Mouse (Mus musculus) ES-Bruce4 (cell line): ENCODE data around the gene Hoxa5. TPM values are rescaled to one million over a fixed set of nuclear protein-coding genes. Genes with fewer than 3 reads are reported as not detected.
A peak's percentile ranks its signal among the peaks of the same experiment; 100 is the strongest.

Experiments
- H3K27ac ChIP-seq: 2 replicates; pipeline ENCODE4 v1.5.1; 2012; ENCODE audit warnings: low read length, inconsistent platforms; ENCODE audit not compliant: insufficient read depth
- H3K27me3 ChIP-seq: 2 replicates; pipeline ENCODE4 v1.6.1; 2012; ENCODE audit warnings: mild to moderate bottlenecking, low read length, inconsistent platforms; ENCODE audit not compliant: control insufficient read depth, poor library complexity, insufficient read depth, severe bottlenecking
- H3K36me3 ChIP-seq: 2 replicates; pipeline ENCODE4 v1.6.1; 2012; ENCODE audit warnings: inconsistent platforms, mild to moderate bottlenecking, low read length, moderate library complexity; ENCODE audit not compliant: control insufficient read depth, poor library complexity, insufficient read depth, severe bottlenecking
- H3K4me1 ChIP-seq: one replicate; pipeline ENCODE4 v1.8.1; 2011; ENCODE audit warnings: low read length; ENCODE audit not compliant: control insufficient read depth, insufficient read depth
- H3K4me3 ChIP-seq: 2 replicates; pipeline ENCODE4 v1.5.1; 2011; ENCODE audit warnings: low read depth, mild to moderate bottlenecking, low read length
- H3K9ac ChIP-seq: 2 replicates; pipeline ENCODE4 v1.6.1; 2012; ENCODE audit warnings: low read depth, mild to moderate bottlenecking, inconsistent platforms; ENCODE audit not compliant: poor library complexity, severe bottlenecking
- H3K9me3 ChIP-seq: replicated peaks from 2 replicates; pipeline ENCODE4 v1.6.1; 2012; ENCODE audit warnings: mild to moderate bottlenecking, low read length, inconsistent platforms; ENCODE audit not compliant: control insufficient read depth, poor library complexity, insufficient read depth, severe bottlenecking
- CTCF ChIP-seq: IDR thresholded peaks from one replicate; pipeline ENCODE4 v1.8.1; 2011; ENCODE audit warnings: low read depth, low read length
- EP300 ChIP-seq: IDR thresholded peaks from 2 replicates; pipeline ENCODE4 v1.6.1; 2011; ENCODE audit warnings: low read depth, low read length; ENCODE audit not compliant: insufficient read depth
- POLR2A ChIP-seq: IDR thresholded peaks from one replicate; pipeline ENCODE4 v1.8.1; 2011; ENCODE audit warnings: low read length; ENCODE audit not compliant: insufficient read depth
- polyA plus RNA-seq: library from polyadenylated mRNA; stranded (reverse); fragments of >200 nt; gene quantifications from 2 replicates; pipeline ENCODE4 v1.2.4, GENCODE M21; 2011; ENCODE audit warnings: low read depth; ENCODE audit not compliant: missing spikeins, insufficient read depth, insufficient read length

The Hoxa5 gene
- polyA plus RNA-seq, 1 experiment, result not detected

GRCm38 (mm10) chr6:52229558-52230416 lies 25.4 kb upstream of the Hoxa5 start:
- no peaks in the 10 kb centered on the region for H3K36me3 ChIP-seq
- no peak overlapping the region for H3K9ac ChIP-seq
- peaks cover 71% of the 10 kb centered on the region for H3K27me3 ChIP-seq
- no peak overlapping the region for H3K27ac ChIP-seq
- peak overlapping the region; percentile 25 for H3K4me3 ChIP-seq
- H3K9me3 ChIP-seq, result no peaks in the 10 kb centered on the region
- peak; percentile 14 for TF ChIP-seq CTCF
- no peak for TF ChIP-seq EP300
- no peaks in the 10 kb centered on the region for H3K4me1 ChIP-seq

- Histone ChIP-seq H3K27me3 (peaks cover 71% of the 10 kb centered on the region), H3K4me3 (no peak overlapping the region), H3K36me3 (no peaks in the 10 kb centered on the region), H3K9me3 (no peaks in the 10 kb centered on the region), H3K27ac (no peak overlapping the region), H3K4me1 (no peaks in the 10 kb centered on the region), H3K9ac (no peak overlapping the region)
- no peak for TF ChIP-seq POLR2A
- no peak for TF ChIP-seq CTCF
- TF ChIP-seq EP300, result no peak
Observed at GRCm38 (mm10) chr6:52228475-52229465, 24.4 kb upstream of the Hoxa5 start.

- Histone ChIP-seq H3K4me1 (no peaks in the 10 kb centered on the region), H3K27me3 (peaks cover 62% of the 10 kb centered on the region), H3K27ac (no peak overlapping the region), H3K9ac (no peak overlapping the region), H3K9me3 (no peaks in the 10 kb centered on the region), H3K36me3 (no peaks in the 10 kb centered on the region), H3K4me3 (no peak overlapping the region)
- TF ChIP-seq EP300 (no peak), CTCF (no peak), POLR2A (no peak)
Observed at GRCm38 (mm10) chr6:52227470-52228222, 23.3 kb upstream of the Hoxa5 start.

- TF ChIP-seq EP300 (no peak), POLR2A (no peak), CTCF (no peak)
- Histone ChIP-seq H3K9ac (no peak overlapping the region), H3K9me3 (no peaks in the 10 kb centered on the region), H3K4me1 (no peaks in the 10 kb centered on the region), H3K27ac (no peak overlapping the region), H3K4me3 (no peak overlapping the region), H3K27me3 (peaks cover 62% of the 10 kb centered on the region), H3K36me3 (no peaks in the 10 kb centered on the region)
Observed at GRCm38 (mm10) chr6:52226569-52227257, 22.3 kb upstream of the Hoxa5 start.

GRCm38 (mm10) chr6:52225612-52226568 lies 21.5 kb upstream of the Hoxa5 start:
- H3K36me3 ChIP-seq, result no peaks in the 10 kb centered on the region
- no peak overlapping the region for H3K9ac ChIP-seq
- H3K4me3 ChIP-seq, result peak overlapping the region; percentile 30
- H3K9me3 ChIP-seq, result no peaks in the 10 kb centered on the region
- H3K27ac ChIP-seq, result no peak overlapping the region
- TF ChIP-seq EP300 (no peak), CTCF (no peak), POLR2A (no peak)
- H3K4me1 ChIP-seq, result no peaks in the 10 kb centered on the region
- H3K27me3 ChIP-seq, result peaks cover 62% of the 10 kb centered on the region
